Mouse (Mus musculus): ENCODE results near the gene Zan.

DNA sequence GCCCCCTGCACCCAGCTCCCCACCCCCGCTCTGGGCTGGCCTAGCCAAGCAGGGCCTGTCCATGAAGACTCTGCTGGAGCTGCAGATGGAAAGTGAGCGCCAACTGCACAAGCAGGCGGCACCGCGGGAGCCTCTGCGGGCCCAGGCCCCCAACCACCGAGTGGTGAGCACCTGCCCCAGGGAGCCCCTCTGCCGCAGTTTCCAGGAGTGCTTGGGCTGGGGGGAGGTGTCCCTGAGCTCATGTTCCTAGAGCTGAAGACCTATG, 47.3 kb upstream of the Zan start:
- TF ChIP-seq CTCF (IDR thresholded peaks at IDR 0.05; ENCODE audit: extremely low read depth, insufficient read depth, low read length), result no peak
- no peak for TF ChIP-seq POLR2A (IDR thresholded peaks at IDR 0.05; ENCODE audit: extremely low read depth, insufficient read depth, low read length)

Data from cortical plate, adult 2 months (tissue).